Mouse (Mus musculus) liver, adult 2 months (tissue): ENCODE measurements at regions not wholly inside any gene's neighbourhood (a gene's known extent, or its start where the extent isn't known, plus 50 kb on each side); places are given as distances from the start of the nearest gene placed in this dataset.

Experiments used
- CTCF ChIP-seq: fragments of 200-500 bp; IDR thresholded peaks from 2 replicates; pipeline ENCODE4 v1.5.1; 2011; ENCODE audit warnings: low read depth, low read length, control low read depth
- POLR2A ChIP-seq: fragments of 200-500 bp; IDR thresholded peaks from 2 replicates; pipeline ENCODE4 v1.6.1; 2011; ENCODE audit warnings: low read length, control low read depth; ENCODE audit not compliant: insufficient read depth; ENCODE audit errors: extremely low read depth

DNA sequence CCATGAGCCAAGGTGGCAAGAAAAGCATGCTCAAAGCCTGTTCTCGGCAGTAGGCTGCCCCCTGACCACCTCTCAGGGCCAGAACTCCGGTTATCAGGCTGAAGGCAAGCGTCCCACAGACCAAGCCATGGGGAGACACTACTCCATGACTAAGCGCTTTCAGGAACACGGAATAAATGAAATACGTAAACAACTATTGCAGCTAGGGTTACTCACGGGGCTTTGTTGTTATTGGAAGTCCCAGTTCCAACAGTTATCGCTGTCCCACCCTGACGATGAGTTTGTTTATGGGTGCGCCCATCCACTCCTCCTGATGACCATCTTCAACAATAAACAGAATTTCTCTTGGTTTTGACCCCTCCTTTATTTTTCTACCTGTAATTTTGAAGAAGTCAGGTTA, 88.0 kb upstream of the Ngf start:
- no peak for TF ChIP-seq POLR2A
- no peak for TF ChIP-seq CTCF
